Mouse (Mus musculus) megakaryocyte, embryonic 14.5 days (primary cell): ENCODE results near the gene Zfp423.

ENCODE experiments used
- FLI1 ChIP-seq: IDR thresholded peaks from 2 replicates; pipeline ENCODE4 v1.6.1; 2012; ENCODE audit warnings: low read length, inconsistent platforms, mixed read lengths
- GATA1 ChIP-seq: IDR thresholded peaks from 3 replicates; pipeline ENCODE4 v1.6.1; 2012; ENCODE audit warnings: mixed read lengths, low read length, inconsistent platforms, borderline replicate concordance

DNA sequence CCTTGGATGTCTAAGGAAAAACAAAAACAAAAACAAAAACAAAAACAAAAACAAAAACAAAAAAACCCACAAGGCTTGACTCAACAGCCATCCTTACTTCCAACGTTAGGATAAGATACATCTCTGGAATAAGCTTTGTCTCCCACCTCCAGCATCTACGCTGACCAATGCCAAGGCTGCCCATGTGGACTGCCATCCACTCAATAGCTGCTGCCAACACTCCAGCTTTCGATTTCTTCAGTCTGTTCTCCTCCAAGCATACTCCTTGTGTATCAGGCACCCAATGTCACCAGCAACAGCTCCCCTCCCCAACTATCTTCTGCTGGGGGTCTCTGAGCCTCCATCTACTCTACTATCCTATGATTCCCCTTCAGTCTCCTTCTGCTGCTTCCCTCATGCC, 140.1 kb downstream of the Zfp423 start:
- TF ChIP-seq GATA1, result no peak
- no peak for TF ChIP-seq FLI1
